Mouse (Mus musculus) heart, embryonic 14.5 days (tissue): Measurements from ENCODE around the gene Alg12. TPM values are rescaled to one million over a fixed set of nuclear protein-coding genes. Genes with fewer than 3 reads are reported as not detected.
A peak's percentile ranks its signal among the peaks of the same experiment; 100 is the strongest.

Experiments
- ATAC-seq: fragments of 200-750 bp; cut with Nextera tagmentation; 2 replicates; pipeline ENCODE4 v1.8.0; 2017; ENCODE audit warnings: low read depth, moderate TSS enrichment; ENCODE audit not compliant: insufficient number of reproducible peaks, insufficient read depth, low FRiP score
- H3K27ac ChIP-seq, 2 experiments: fragments of 200-500 bp in 1 of 2; fragments of 300-500 bp in 1 of 2; sonication (generic) in 1 of 2; replicated peaks in 1 of 2; 2 replicates each; pipeline ENCODE4 v1.5.1; 2012 to 2014; ENCODE audit warnings: low read depth in 2 of 2, low read length in 2 of 2, control low read depth in 1 of 2, mild to moderate bottlenecking in 1 of 2, mixed read lengths in 1 of 2; ENCODE audit not compliant: control insufficient read depth in 1 of 2, insufficient read depth in 1 of 2
- H3K27me3 ChIP-seq: fragments of 300-500 bp; sonication (generic); 2 replicates; pipeline ENCODE4 v1.6.1; 2014; ENCODE audit warnings: mild to moderate bottlenecking, low read length, control low read depth; ENCODE audit not compliant: control insufficient read depth, insufficient read depth
- H3K36me3 ChIP-seq: fragments of 300-500 bp; sonication (generic); 2 replicates; pipeline ENCODE4 v1.6.1; 2014; ENCODE audit warnings: mild to moderate bottlenecking, control low read depth, low read length, mixed read lengths; ENCODE audit not compliant: control insufficient read depth, insufficient read depth
- H3K4me1 ChIP-seq, 2 experiments: fragments of 200-500 bp in 1 of 2; fragments of 300-500 bp in 1 of 2; sonication (generic) in 1 of 2; 2 replicates each; pipeline ENCODE4 v1.6.1; 2012 to 2014; ENCODE audit warnings: low read length in 2 of 2, control low read depth in 1 of 2, mixed read lengths in 1 of 2; ENCODE audit not compliant: control insufficient read depth in 2 of 2, insufficient read depth in 2 of 2
- H3K4me2 ChIP-seq: fragments of 300-500 bp; sonication (generic); 2 replicates; pipeline ENCODE4 v1.6.1; 2014; ENCODE audit warnings: mild to moderate bottlenecking, low read length
- H3K4me3 ChIP-seq, 2 experiments: fragments of 200-500 bp in 1 of 2; fragments of 300-500 bp in 1 of 2; sonication (generic) in 1 of 2; 2 replicates each; pipeline ENCODE4 v1.5.1; 2012 to 2014; ENCODE audit warnings: low read length in 2 of 2, mild to moderate bottlenecking in 2 of 2, control low read depth in 1 of 2, low read depth in 1 of 2, moderate library complexity in 1 of 2; ENCODE audit not compliant: control insufficient read depth in 1 of 2, insufficient read depth in 1 of 2
- H3K9ac ChIP-seq: fragments of 300-500 bp; sonication (generic); 2 replicates; pipeline ENCODE4 v1.6.1; 2014; ENCODE audit warnings: mild to moderate bottlenecking, low read length
- H3K9me3 ChIP-seq: fragments of 300-500 bp; sonication (generic); 2 replicates; pipeline ENCODE4 v1.6.1; 2016; ENCODE audit warnings: low read length, control low read depth; ENCODE audit not compliant: control insufficient read depth
- WGBS: fragments of 180-500 bp; shearing (Covaris S2); extraction: QIAGEN DNeasy Blood & Tissue Kit; methylation state at CpG from one replicate; pipeline ENCODE4 v1.1.7; 2014; 5-methylcytosine and 5-hydroxymethylcytosine counted together
- polyA plus RNA-seq: library from polyadenylated mRNA; unstranded; fragments of >200 nt; fragmentation: Nextera tagmentation; extraction: Ambion mirVana; gene quantifications from 2 replicates; pipeline ENCODE4 v1.2.1, GENCODE M21; 2014

Alg12 gene
- polyA plus RNA-seq = 9.9 and 10.9 TPM in 2 replicates

DNA sequence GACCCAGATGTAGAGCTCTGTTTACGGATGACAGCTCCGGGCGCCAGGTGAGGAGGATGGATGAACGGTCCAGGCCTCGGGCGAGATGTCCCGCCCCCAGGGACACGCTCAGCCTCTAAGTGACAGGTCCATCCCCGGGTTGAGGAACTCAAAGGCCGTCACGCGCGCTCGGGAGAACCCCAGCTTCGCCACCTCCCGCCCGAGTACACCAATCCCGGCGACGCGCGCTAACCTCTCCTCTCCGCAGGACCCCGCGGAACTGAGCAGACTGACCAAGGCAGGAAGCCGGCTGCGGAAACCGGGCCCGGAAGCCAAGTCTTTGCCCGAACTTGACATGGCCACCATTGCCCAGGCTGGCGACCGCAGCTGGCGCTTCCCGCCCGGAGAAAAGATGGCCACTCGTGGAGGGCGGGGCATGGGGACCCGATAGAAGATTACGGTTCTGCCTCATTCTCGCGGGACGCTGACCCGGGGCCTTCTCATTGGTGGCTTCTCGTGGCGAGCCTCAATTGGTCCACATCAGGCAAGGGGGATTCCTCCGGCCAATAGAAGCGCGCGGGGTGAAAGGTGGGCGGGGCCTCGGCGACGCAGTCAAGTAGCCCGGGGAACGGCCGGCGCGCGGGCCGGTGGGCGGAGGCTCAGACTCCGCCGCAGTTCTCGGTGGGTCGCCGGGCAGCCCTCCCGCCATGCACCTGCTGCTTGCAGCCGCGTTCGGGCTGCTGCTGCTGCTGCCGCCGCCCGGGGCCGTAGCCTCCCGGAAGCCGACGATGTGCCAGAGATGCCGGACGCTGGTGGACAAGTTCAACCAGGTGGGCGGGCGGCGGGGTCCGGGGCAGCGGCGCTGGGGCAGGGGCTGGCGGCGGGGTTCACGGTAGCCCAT, at the start of gene Alg12, which contains the start of gene Creld2:
Gene Alg12 (minus strand): TSS at position 293 of the 880 bp plus-strand sequence.
Gene Creld2 (plus strand): TSS at position 621 of the 880 bp plus-strand sequence.
- Histone ChIP-seq H3K4me2 (peak within 1 kb of the TSS; percentile 79), H3K9ac (peak within 1 kb of the TSS; percentile 90), H3K27ac (peak within 1 kb of the TSS; percentile 68 to 76; a peak in 3 of 4 replicates), H3K4me1 (peaks cover 8 to 17% of the 10 kb centered on the region in 2 experiments), H3K27me3 (no peaks in the 10 kb centered on the region), H3K9me3 (no peaks in the 10 kb centered on the region), H3K36me3 (peaks cover 56% of the 10 kb centered on the region), H3K4me3 (peak within 1 kb of the TSS; percentile 89 to 92)
- peak; percentile 97 for ATAC-seq
- WGBS = under 1% methylated on average over 88 of the region's 88 CpGs

DNA sequence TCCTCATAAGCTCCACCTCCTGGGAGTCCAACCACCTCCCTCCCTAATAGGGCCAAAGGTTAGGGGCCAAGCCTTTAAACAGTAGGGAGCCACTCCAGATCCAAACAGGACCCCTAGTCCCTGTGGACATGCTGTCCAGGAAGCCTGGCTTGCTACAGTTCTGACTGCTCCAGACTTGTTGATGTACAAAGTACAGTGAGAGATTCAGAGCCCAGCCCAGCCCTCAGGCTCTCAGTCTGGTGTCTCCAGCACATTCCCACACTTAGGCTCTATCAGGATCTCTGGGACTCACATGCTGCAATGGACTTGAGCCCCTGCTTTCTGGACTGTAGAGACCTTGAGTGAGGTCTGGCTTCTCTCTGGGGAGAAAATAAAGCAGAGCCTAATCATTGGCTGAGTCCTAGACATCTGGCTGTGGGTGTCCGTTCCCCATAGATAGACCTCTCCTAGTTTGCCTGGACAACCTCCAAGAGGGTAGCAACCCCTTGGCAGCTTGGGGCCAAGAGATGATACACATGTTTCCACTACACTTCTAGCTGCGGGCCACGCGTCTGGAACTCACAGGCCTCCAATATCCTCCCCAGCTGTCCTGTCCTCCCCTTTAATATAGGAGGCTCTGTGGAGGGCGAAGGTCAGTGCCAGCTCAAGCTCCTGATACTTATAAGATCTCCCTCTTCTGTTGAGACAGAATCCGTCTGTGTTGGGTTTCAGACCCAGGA, 49.1 kb upstream of the Alg12 start:
- peak overlapping the region; percentile 74 to 94 for H3K27ac ChIP-seq
- H3K9ac ChIP-seq = 0 out of 2 replicates have a peak overlapping the region, but pooled peaks have one; percentile 6
- WGBS = 37% methylated on average over 6 of the region's 6 CpGs
- H3K4me2 ChIP-seq = peak overlapping the region; percentile 37
- H3K27me3 ChIP-seq = no peaks in the 10 kb centered on the region
- H3K4me1 ChIP-seq = peaks cover 42 to 45% of the 10 kb centered on the region in 2 experiments
- H3K36me3 ChIP-seq = peaks cover 29% of the 10 kb centered on the region
- no peaks in the 10 kb centered on the region for H3K9me3 ChIP-seq
- H3K4me3 ChIP-seq = no peak overlapping the region
- peak; percentile 14; the same call in 1 of the 2 replicates for ATAC-seq

DNA sequence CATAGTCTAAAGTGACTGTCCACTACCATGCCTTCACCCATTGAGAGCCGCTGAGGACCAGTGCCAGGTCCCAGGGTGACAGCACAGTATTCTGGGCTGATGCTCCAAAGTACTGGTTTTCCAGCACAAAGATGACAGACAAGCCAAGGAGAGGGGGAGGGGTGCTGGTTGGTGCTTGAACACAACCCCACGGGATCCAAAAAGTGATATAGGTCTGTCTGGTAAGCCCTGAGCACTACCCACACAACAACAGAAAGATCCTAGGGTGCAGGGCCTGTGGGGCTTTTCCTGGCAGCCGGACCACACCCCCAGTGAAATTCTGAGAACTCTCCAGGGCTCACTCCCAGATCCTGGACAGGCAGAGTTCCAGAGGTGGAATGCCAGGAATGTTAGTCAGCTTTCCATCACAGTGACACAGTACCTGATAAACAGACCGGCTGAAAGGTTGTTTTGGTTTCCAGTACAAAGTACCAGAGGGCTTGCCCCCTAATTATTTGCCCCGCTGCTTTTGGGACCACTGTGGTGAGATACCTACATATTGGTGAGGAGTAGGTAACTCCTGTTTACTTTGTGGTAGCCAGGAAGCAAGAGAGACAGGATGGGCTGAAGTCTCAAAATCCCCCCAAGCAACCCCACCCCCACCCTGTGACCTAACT, 48.4 kb upstream of the Alg12 start:
- Histone ChIP-seq H3K27me3 (no peaks in the 10 kb centered on the region), H3K4me1 (peaks cover 42 to 45% of the 10 kb centered on the region in 2 experiments), H3K4me3 (no peak overlapping the region), H3K36me3 (peaks cover 29% of the 10 kb centered on the region), H3K9me3 (no peaks in the 10 kb centered on the region), H3K4me2 (peak overlapping the region; percentile 37), H3K9ac (peak overlapping the region; percentile 55; the same call in 1 of the 2 replicates), H3K27ac (peak overlapping the region; percentile 74 to 94)
- peak; percentile 32; the same call in 1 of the 2 replicates for ATAC-seq
- 5% methylated on average over 5 of the region's 5 CpGs for WGBS

DNA sequence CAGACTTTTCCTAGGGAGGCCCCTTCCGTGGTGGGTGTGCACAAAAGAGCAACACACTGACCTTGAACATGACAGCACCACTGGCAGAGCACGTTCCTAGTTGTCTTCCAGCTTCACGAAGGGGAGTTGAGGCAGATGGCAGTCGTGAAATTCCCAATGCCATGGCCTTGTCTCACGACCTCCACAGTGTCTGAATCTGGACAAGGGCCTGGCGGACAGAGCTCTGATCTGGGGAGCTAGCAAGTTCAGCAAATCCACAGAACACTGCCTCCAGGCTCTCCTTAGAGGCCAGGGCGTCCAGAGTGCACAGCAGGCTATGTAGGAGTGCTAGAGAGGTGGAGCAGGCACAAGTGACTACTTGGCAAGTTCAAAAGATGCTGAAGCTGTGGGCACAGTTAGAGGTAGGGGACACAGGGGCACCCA, 47.8 kb upstream of the Alg12 start:
- 15% methylated on average over 7 of the region's 7 CpGs for WGBS
- no peaks in the 10 kb centered on the region for H3K9me3 ChIP-seq
- H3K27me3 ChIP-seq = no peaks in the 10 kb centered on the region
- H3K4me2 ChIP-seq = peak overlapping the region; percentile 37
- H3K4me1 ChIP-seq = peaks cover 42 to 45% of the 10 kb centered on the region in 2 experiments
- H3K4me3 ChIP-seq = no peak overlapping the region
- peak overlapping the region; percentile 55 for H3K9ac ChIP-seq
- H3K36me3 ChIP-seq = peaks cover 29% of the 10 kb centered on the region
- no peak for ATAC-seq
- H3K27ac ChIP-seq = peak overlapping the region; percentile 74 to 94

DNA sequence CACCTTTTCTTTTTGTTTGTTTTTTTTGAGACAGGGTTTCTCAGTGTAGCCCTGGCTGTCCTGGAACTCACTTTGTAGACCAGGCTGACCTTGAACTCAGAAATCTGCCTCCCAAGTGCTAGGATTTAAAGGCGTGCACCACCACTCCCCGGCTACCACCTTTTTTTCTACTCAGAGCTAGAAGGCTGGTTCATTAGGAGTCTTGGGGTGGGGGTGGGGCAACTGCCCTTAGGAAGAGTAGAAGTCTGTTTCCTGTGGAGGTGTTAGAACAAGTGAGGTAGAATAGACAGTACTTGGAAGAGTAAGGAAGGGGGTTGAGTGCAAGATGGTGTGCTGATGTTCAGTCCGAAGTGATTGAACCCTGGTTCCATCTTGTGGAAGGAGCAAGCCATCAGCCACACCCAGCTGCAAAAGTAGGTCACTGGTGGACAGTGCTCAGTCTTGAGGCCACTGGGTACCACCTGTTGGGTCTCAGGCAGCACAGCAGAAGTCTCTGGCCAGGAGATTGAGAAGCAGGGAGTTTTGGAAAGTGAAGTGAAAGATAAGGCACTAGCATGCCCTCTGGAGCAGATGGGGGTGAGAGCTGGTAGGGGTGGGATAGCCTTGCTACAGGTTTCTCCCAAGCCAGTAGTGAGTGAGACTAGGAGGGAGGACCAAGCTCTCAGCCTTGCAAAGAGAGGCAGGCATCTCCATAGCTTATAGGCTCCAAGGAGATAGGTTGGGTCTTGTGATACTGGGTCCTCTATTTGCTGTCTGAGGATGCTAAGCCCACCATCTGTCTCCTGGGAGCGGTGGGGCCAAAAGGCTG, 47.0 kb upstream of the Alg12 start:
- no peak for ATAC-seq
- Histone ChIP-seq H3K9me3 (no peaks in the 10 kb centered on the region), H3K4me3 (no peak overlapping the region), H3K4me2 (peak overlapping the region; percentile 91), H3K27me3 (no peaks in the 10 kb centered on the region), H3K9ac (peak overlapping the region; percentile 55), H3K36me3 (peaks cover 29% of the 10 kb centered on the region), H3K27ac (peak overlapping the region; percentile 74 to 94), H3K4me1 (peaks cover 47 to 51% of the 10 kb centered on the region in 2 experiments)
- WGBS = 55% methylated on average over 4 of the region's 4 CpGs

DNA sequence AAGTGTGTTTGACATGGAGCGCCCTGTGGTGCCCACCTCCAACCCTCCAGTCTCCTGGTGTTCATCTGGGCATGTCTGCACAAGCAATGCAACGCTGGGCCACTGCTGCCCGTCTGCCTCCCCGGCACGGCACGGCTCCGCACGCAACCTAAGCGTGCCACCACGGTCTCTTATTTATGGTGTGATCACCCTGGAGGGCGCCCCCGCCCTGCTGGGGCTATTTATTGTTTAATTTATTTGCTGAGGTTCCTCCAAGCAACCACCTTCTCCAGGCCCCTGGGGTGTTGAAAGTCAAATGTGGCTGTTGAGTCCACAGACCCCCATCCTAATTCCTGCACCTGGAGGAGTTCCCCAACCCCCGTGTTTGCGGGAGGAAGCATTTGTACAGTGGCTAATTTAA, 45.9 kb upstream of the Alg12 start:
- ATAC-seq = no peak
- Histone ChIP-seq H3K4me1 (peaks cover 48 to 51% of the 10 kb centered on the region in 2 experiments), H3K4me2 (peak overlapping the region; percentile 91), H3K27me3 (no peaks in the 10 kb centered on the region), H3K27ac (peak overlapping the region in 1 of 2 experiments; percentile 94; a peak in 2 of 4 replicates), H3K9me3 (no peaks in the 10 kb centered on the region), H3K4me3 (peak overlapping the region in 1 of 2 experiments; percentile 96; a peak in 1 of 4 replicates), H3K9ac (peak overlapping the region; percentile 67), H3K36me3 (peaks cover 29% of the 10 kb centered on the region)
- WGBS = 77% methylated on average over 14 of the region's 14 CpGs
